Mouse (Mus musculus): ENCODE measurements around the gene Usp10. TPM values are rescaled to one million over a fixed set of nuclear protein-coding genes. Genes with fewer than 3 reads are reported as not detected.

Gene Usp10
- polyA plus RNA-seq, 1 experiment, result 86.1 TPM

DNA sequence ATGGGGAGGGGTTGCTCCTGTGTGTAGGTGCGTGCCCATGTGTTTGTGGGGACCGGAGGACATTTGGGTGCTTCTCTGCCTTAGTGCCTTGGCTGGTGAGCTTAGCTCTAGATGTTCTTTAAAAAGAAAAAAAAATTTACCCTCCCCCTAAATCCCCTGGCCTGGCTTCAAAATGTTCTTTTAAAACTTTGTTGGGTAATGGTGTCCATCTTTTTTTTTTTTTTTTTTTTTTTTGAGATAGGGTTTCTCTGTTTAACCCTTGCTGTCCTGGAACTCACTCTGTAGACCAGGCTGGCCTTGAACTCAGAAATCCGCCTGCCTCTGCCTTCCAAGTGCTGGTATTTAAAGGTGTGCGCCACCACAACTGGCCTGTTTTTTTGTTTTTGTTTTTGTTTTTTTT lies 5.1 kb downstream of the Usp10 start:
- WGBS, result 81% methylated on average over 4 of the region's 4 CpGs

DNA sequence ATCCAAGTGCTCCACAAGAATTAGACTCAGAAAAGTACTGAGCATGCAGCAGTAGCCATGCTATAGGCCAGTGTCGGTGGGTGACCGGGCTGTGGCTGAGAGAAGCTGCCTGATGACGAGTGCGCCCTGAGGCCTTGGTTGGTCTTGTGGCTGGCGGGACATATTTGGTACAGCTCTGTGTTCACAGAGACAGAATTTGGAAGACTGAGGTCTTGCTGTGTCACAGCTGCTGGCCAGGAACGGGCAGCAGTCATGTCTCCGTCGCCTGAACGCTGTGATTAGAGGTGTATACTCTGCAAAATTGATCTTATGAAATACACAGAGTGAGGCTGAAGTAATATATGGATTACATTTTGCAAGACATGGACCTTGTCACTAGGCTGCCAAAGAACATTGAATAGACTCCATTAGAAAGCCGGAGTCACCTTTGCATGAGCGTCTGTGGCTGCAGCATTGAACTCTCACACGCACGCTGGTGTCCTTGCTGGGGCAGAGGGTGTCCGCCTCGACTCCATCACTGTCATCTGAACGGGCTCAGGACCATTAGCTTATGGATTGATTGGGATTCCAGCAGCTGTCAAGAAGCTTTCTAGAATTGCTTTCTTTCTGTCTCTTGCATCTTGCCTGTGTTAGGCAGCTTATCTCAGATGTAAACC lies 6.2 kb downstream of the Usp10 start:
- Histone ChIP-seq H3K4me1 (ENCODE audit: control insufficient read depth, insufficient read depth, insufficient read length, low read length) (peaks cover 20% of the 10 kb centered on the region), H3K4me3 (ENCODE audit: low read depth, low read length) (no peak overlapping the region), H3K36me3 (ENCODE audit: control insufficient read depth, insufficient read depth, low read length) (no peaks in the 10 kb centered on the region; the same call in 1 of the 2 replicates), H3K27ac (ENCODE audit: insufficient read depth, low read depth, low read length) (no peak overlapping the region), H3K27me3 (ENCODE audit: control insufficient read depth, insufficient read depth, low read length) (no peaks in the 10 kb centered on the region)
- TF ChIP-seq POLR2A (IDR thresholded peaks at IDR 0.05; ENCODE audit: low read depth, low read length) (no peak), CTCF (IDR thresholded peaks at IDR 0.05; ENCODE audit: extremely low read depth, insufficient read length, insufficient replicate concordance, low read depth, low read length) (no peak)
- 58% methylated on average over 16 of the region's 16 CpGs for WGBS

More for the DNA sequence above, 5.1 kb downstream of the Usp10 start:
- Histone ChIP-seq H3K27ac (ENCODE audit: insufficient read depth, low read depth, low read length) (no peak overlapping the region), H3K36me3 (ENCODE audit: control insufficient read depth, insufficient read depth, low read length) (no peaks in the 10 kb centered on the region; the same call in 1 of the 2 replicates), H3K4me1 (ENCODE audit: control insufficient read depth, insufficient read depth, insufficient read length, low read length) (peaks cover 20% of the 10 kb centered on the region), H3K4me3 (ENCODE audit: low read depth, low read length) (no peak overlapping the region), H3K27me3 (ENCODE audit: control insufficient read depth, insufficient read depth, low read length) (no peaks in the 10 kb centered on the region)
- TF ChIP-seq CTCF (IDR thresholded peaks at IDR 0.05; ENCODE audit: extremely low read depth, insufficient read length, insufficient replicate concordance, low read depth, low read length), result no peak
- TF ChIP-seq POLR2A (IDR thresholded peaks at IDR 0.05; ENCODE audit: low read depth, low read length), result no peak

DNA sequence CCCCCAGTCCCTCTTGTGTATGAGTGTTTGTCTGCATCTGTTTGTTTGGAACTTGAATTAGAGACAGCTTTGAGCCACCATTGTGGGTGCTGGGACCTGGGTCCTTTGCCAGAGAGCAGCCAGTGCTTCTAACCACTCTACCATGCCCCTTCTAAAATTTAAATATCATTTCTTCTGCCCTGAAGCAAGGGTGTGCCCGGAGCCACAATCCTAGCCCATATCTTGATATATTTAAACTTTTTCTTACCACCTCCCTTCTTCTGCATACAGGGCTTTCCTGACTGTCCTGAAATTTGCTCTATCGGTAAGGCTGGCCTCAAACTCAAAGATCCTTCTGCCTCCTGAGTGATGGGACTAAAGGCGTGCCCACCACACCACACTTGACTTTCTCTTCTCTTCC lies 7.3 kb downstream of the Usp10 start:
- 43% methylated on average over 3 of the region's 3 CpGs for WGBS
- Histone ChIP-seq H3K36me3 (ENCODE audit: control insufficient read depth, insufficient read depth, low read length) (no peaks in the 10 kb centered on the region; the same call in 1 of the 2 replicates), H3K27me3 (ENCODE audit: control insufficient read depth, insufficient read depth, low read length) (no peaks in the 10 kb centered on the region), H3K4me3 (ENCODE audit: low read depth, low read length) (no peak overlapping the region), H3K4me1 (ENCODE audit: control insufficient read depth, insufficient read depth, insufficient read length, low read length) (peaks cover 18% of the 10 kb centered on the region), H3K27ac (ENCODE audit: insufficient read depth, low read depth, low read length) (no peak overlapping the region)
- TF ChIP-seq POLR2A (IDR thresholded peaks at IDR 0.05; ENCODE audit: low read depth, low read length), result no peak
- no peak for TF ChIP-seq CTCF (IDR thresholded peaks at IDR 0.05; ENCODE audit: extremely low read depth, insufficient read length, insufficient replicate concordance, low read depth, low read length)

DNA sequence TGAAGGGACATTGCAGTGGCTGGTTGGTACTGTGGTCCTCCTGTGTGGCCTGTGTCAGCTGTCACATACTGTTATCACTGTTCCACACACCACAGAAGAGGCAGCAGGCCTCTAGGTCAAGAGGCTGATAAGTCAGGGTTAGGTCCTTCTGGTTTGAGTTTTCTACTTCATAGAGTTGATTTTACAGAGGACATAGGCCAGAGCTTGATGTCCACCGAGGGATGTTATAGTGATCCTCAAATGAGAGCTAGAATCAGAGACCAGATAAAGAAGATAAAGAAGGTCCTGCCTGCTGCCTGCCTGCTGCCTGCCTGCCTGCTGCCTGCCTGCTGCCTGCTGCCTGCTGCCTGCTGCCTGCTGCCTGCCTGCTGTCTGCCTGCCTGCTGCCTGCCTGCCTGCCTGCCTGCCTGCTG lies 8.0 kb downstream of the Usp10 start:
- H3K27me3 ChIP-seq (ENCODE audit: control insufficient read depth, insufficient read depth, low read length), result no peaks in the 10 kb centered on the region
- TF ChIP-seq POLR2A (IDR thresholded peaks at IDR 0.05; ENCODE audit: low read depth, low read length) (no peak), CTCF (IDR thresholded peaks at IDR 0.05; ENCODE audit: extremely low read depth, insufficient read length, insufficient replicate concordance, low read depth, low read length) (no peak)
- peaks cover 14% of the 10 kb centered on the region for H3K4me1 ChIP-seq (ENCODE audit: control insufficient read depth, insufficient read depth, insufficient read length, low read length)
- no peak overlapping the region for H3K27ac ChIP-seq (ENCODE audit: insufficient read depth, low read depth, low read length)
- WGBS, result 23% methylated on average over 1 of the region's 1 CpGs
- H3K4me3 ChIP-seq (ENCODE audit: low read depth, low read length), result no peak overlapping the region
- no peaks in the 10 kb centered on the region; the same call in 1 of the 2 replicates for H3K36me3 ChIP-seq (ENCODE audit: control insufficient read depth, insufficient read depth, low read length)

DNA sequence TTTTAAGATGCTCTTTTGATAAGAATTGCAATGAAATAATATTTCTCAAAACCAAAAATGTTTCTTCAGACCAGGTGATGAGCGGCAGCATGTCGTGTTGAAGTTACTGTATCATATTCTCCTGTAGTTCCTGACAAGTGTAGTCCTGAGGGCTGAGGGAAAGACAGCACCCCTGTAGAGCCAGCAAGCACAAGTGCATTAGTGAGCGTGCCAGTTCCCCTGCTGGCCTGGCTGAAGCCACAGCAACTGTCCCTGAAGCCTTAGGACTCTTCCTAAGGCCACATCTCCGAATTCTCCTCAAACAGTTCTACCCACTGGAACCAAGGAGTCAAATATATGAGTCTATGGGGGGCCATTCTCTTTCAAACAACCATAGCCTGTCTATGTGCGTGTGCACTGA lies 13.1 kb downstream of the Usp10 start:
- WGBS, result 82% methylated on average over 5 of the region's 5 CpGs
- no peak overlapping the region for H3K4me3 ChIP-seq (ENCODE audit: low read depth, low read length)
- no peak overlapping the region for H3K27ac ChIP-seq (ENCODE audit: insufficient read depth, low read depth, low read length)
- no peaks in the 10 kb centered on the region for H3K27me3 ChIP-seq (ENCODE audit: control insufficient read depth, insufficient read depth, low read length)
- no peaks in the 10 kb centered on the region; the same call in 1 of the 2 replicates for H3K4me1 ChIP-seq (ENCODE audit: control insufficient read depth, insufficient read depth, insufficient read length, low read length)
- no peak for TF ChIP-seq CTCF (IDR thresholded peaks at IDR 0.05; ENCODE audit: extremely low read depth, insufficient read length, insufficient replicate concordance, low read depth, low read length)
- no peak for TF ChIP-seq POLR2A (IDR thresholded peaks at IDR 0.05; ENCODE audit: low read depth, low read length)
- H3K36me3 ChIP-seq (ENCODE audit: control insufficient read depth, insufficient read depth, low read length), result no peaks in the 10 kb centered on the region; the same call in 1 of the 2 replicates

DNA sequence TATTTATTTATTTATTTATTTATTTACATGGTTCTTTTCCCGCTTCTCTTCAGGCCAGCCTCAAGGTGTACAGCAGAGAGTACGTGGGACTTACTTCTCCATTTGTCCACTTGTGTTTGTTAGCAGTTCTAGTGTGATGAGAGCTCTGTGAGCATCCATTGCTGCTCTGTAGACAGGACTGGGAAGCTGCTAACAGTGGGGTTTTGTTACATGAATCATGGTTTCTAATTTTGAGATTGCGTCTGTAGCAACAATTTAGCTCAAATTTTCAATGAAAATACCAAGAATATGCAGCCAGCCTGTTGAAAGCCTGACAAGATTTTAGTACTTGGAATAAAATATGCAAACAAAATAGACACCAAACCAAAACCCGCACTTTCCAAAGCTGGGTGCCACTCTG lies 15.3 kb downstream of the Usp10 start:
- no peak overlapping the region for H3K27ac ChIP-seq (ENCODE audit: insufficient read depth, low read depth, low read length)

DNA sequence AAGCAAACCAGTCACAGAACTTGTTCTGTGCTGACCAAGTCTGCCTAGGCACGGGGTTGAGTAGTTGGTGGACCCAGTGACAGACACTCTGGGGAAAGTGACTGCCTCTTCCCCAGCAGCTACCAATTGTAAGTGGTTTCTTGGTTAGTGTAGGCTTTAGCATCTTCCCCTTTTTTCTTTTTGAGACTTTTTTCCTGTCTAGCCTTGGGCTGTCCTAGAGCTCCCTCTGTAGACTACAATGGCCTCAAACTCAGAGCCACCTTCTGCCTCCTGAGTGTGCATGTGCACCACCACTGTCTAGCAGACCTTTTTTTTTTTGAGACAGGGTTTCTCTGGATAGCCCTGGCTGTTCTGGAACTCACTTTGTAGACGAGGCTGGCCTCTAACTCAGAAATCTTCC lies 16.3 kb downstream of the Usp10 start:
- no peaks in the 10 kb centered on the region for H3K36me3 ChIP-seq (ENCODE audit: control insufficient read depth, insufficient read depth, low read length)
- H3K4me1 ChIP-seq (ENCODE audit: control insufficient read depth, insufficient read depth, insufficient read length, low read length), result no peaks in the 10 kb centered on the region
- TF ChIP-seq CTCF (IDR thresholded peaks at IDR 0.05; ENCODE audit: extremely low read depth, insufficient read length, insufficient replicate concordance, low read depth, low read length), result peak; percentile 45; the same call in 1 of the 2 replicates
- no peak for TF ChIP-seq POLR2A (IDR thresholded peaks at IDR 0.05; ENCODE audit: low read depth, low read length)
- WGBS, result 58% methylated on average over 2 of the region's 2 CpGs
- H3K4me3 ChIP-seq (ENCODE audit: low read depth, low read length), result no peak overlapping the region
- no peaks in the 10 kb centered on the region for H3K27me3 ChIP-seq (ENCODE audit: control insufficient read depth, insufficient read depth, low read length)
- no peak overlapping the region for H3K27ac ChIP-seq (ENCODE audit: insufficient read depth, low read depth, low read length)

More for the DNA sequence above, 15.3 kb downstream of the Usp10 start:
- Histone ChIP-seq H3K27me3 (ENCODE audit: control insufficient read depth, insufficient read depth, low read length) (no peaks in the 10 kb centered on the region), H3K4me3 (ENCODE audit: low read depth, low read length) (no peak overlapping the region), H3K36me3 (ENCODE audit: control insufficient read depth, insufficient read depth, low read length) (no peaks in the 10 kb centered on the region), H3K4me1 (ENCODE audit: control insufficient read depth, insufficient read depth, insufficient read length, low read length) (no peaks in the 10 kb centered on the region)
- 83% methylated on average over 4 of the region's 4 CpGs for WGBS
- TF ChIP-seq CTCF (IDR thresholded peaks at IDR 0.05; ENCODE audit: extremely low read depth, insufficient read length, insufficient replicate concordance, low read depth, low read length) (no peak), POLR2A (IDR thresholded peaks at IDR 0.05; ENCODE audit: low read depth, low read length) (no peak)

Measured in small intestine, adult 2 months (tissue).